Mouse (Mus musculus): ENCODE measurements at regions not wholly inside any gene's neighbourhood (a gene's known extent, or its start where the extent isn't known, plus 50 kb on each side); places are given as distances from the start of the nearest gene placed in this dataset.

DNA sequence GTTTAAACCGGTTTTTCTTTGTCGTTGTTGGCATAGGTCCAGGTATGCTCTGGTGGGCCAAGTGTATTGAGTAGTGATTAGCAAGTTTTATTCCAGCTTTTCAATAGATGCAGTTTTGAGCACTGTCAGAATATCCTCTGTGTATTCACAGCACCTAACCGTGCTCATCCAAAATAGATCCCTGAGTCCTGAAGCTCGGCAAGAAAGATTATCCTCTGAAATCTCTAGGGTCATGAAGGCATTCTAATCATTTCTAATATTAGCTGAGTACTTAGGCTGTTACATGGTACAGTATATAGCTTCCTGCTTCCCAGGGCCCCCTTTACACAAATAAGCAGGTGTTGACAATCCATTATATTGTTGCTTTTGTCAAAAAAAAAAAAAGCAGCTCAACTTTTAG is 73.5 kb upstream of the Zic1 start:
- Histone ChIP-seq H3K36me3 (no peaks in the 10 kb centered on the region), H3K27me3 (no peaks in the 10 kb centered on the region), H3K9ac (replicated peaks) (no peak overlapping the region), H3K4me2 (no peak overlapping the region), H3K4me3 (replicated peaks) (no peak overlapping the region), H3K4me1 (replicated peaks) (no peaks in the 10 kb centered on the region), H3K9me3 (no peaks in the 10 kb centered on the region), H3K27ac (no peak overlapping the region)
- 79% methylated on average over 4 of the region's 4 CpGs for WGBS
- no peak for ATAC-seq (ENCODE audit: insufficient number of reproducible peaks, insufficient read depth, low FRiP score, low TSS enrichment, low read depth)
